Mouse (Mus musculus) heart, embryonic 15.5 days (tissue): ENCODE measurements around the gene Slc25a19. TPM values are rescaled to one million over a fixed set of nuclear protein-coding genes. Genes with fewer than 3 reads are reported as not detected.

Experiments used
- ATAC-seq: fragments of 200-750 bp; cut with Nextera tagmentation; replicated peaks from 2 replicates; pipeline ENCODE4 v1.8.0; 2017; ENCODE audit warnings: low read depth, moderate TSS enrichment; ENCODE audit not compliant: insufficient number of reproducible peaks, insufficient read depth, low FRiP score
- H3K27ac ChIP-seq: fragments of 300-500 bp; sonication (generic); 2 replicates; pipeline ENCODE4 v1.5.1; 2015; ENCODE audit warnings: mild to moderate bottlenecking, inconsistent platforms
- H3K27me3 ChIP-seq: fragments of 300-500 bp; sonication (generic); 2 replicates; pipeline ENCODE4 v1.6.1; 2015; ENCODE audit warnings: inconsistent platforms
- H3K36me3 ChIP-seq: fragments of 300-500 bp; sonication (generic); 2 replicates; pipeline ENCODE4 v1.6.1; 2015; ENCODE audit warnings: mild to moderate bottlenecking, inconsistent platforms
- H3K4me1 ChIP-seq: fragments of 300-500 bp; sonication (generic); replicated peaks from 2 replicates; pipeline ENCODE4 v1.6.1; 2015; ENCODE audit warnings: inconsistent platforms
- H3K4me2 ChIP-seq: fragments of 300-500 bp; sonication (generic); 2 replicates; pipeline ENCODE4 v1.6.1; 2015; ENCODE audit warnings: inconsistent platforms, mild to moderate bottlenecking, moderate library complexity
- H3K4me3 ChIP-seq: fragments of 300-500 bp; sonication (generic); 2 replicates; pipeline ENCODE4 v1.5.1; 2015; ENCODE audit warnings: mild to moderate bottlenecking, inconsistent platforms
- H3K9ac ChIP-seq: fragments of 300-500 bp; sonication (generic); 2 replicates; pipeline ENCODE4 v1.6.1; 2015; ENCODE audit warnings: mild to moderate bottlenecking, inconsistent platforms
- H3K9me3 ChIP-seq: fragments of 300-500 bp; sonication (generic); replicated peaks from 2 replicates; pipeline ENCODE4 v1.6.1; 2016; ENCODE audit warnings: inconsistent platforms
- WGBS: fragments of 180-500 bp; shearing (Covaris S2); methylation state at CpG from one replicate; pipeline ENCODE4 v1.1.7; 2015; ENCODE audit warnings: mixed read lengths; 5-methylcytosine and 5-hydroxymethylcytosine counted together
- polyA plus RNA-seq: library from polyadenylated mRNA; unstranded; fragments of >200 nt; fragmentation: Nextera tagmentation; extraction: Ambion mirVana; gene quantifications from 2 replicates; pipeline ENCODE4 v1.2.1, GENCODE M21; 2015

Slc25a19 gene
- polyA plus RNA-seq, 1 experiment from 2014 or later = 47.7 TPM

GRCm38 (mm10) chr11:115615875-115616274 is 12.2 kb downstream of the Slc25a19 start:
- Histone ChIP-seq H3K4me1 (peaks cover 37% of the 10 kb centered on the region), H3K27me3 (no peaks in the 10 kb centered on the region), H3K9me3 (no peaks in the 10 kb centered on the region), H3K27ac (peak overlapping the region; percentile 51), H3K4me2 (no peak overlapping the region), H3K36me3 (peaks cover 19% of the 10 kb centered on the region), H3K4me3 (no peak overlapping the region), H3K9ac (no peak overlapping the region)
- ATAC-seq = no peak
- WGBS = 76% methylated on average over 6 of the region's 6 CpGs

- 68% methylated on average over 15 of the region's 15 CpGs for WGBS
- Histone ChIP-seq H3K4me1 (peaks cover 37% of the 10 kb centered on the region), H3K27me3 (no peaks in the 10 kb centered on the region), H3K36me3 (peaks cover 13% of the 10 kb centered on the region), H3K9me3 (no peaks in the 10 kb centered on the region), H3K4me3 (no peak overlapping the region), H3K9ac (no peak overlapping the region), H3K4me2 (no peak overlapping the region), H3K27ac (peak overlapping the region; percentile 51)
- no peak for ATAC-seq
Observed at GRCm38 (mm10) chr11:115615108-115615825, 12.8 kb downstream of the Slc25a19 start.

- Histone ChIP-seq H3K4me1 (peaks cover 37% of the 10 kb centered on the region), H3K4me3 (no peak overlapping the region), H3K4me2 (no peak overlapping the region), H3K27me3 (no peaks in the 10 kb centered on the region), H3K9ac (no peak overlapping the region), H3K36me3 (peaks cover 6% of the 10 kb centered on the region; the same call in 1 of the 2 replicates), H3K27ac (peak overlapping the region; percentile 51), H3K9me3 (no peaks in the 10 kb centered on the region)
- no peak for ATAC-seq
- WGBS = 74% methylated on average over 10 of the region's 10 CpGs
Observed at GRCm38 (mm10) chr11:115614346-115615107, 13.6 kb downstream of the Slc25a19 start.

GRCm38 (mm10) chr11:115613138-115613945 is 14.8 kb downstream of the Slc25a19 start:
- no peaks in the 10 kb centered on the region for H3K27me3 ChIP-seq

GRCm38 (mm10) chr11:115612410-115613137 is 15.5 kb downstream of the Slc25a19 start, which contains the start of gene Mif4gd:
Gene Mif4gd (minus strand): TSS chr11:115612969.
- H3K27ac ChIP-seq = peak within 1 kb of the TSS; percentile 98
- peak within 1 kb of the TSS; percentile 83 for H3K9ac ChIP-seq
- H3K27me3 ChIP-seq = no peaks in the 10 kb centered on the region
- peak; percentile 84 for ATAC-seq
- peak within 1 kb of the TSS; percentile 93 for H3K4me2 ChIP-seq
- under 1% methylated on average over 54 of the region's 80 CpGs for WGBS
- peaks cover 37% of the 10 kb centered on the region for H3K4me1 ChIP-seq
- H3K36me3 ChIP-seq = peaks cover 12% of the 10 kb centered on the region; the same call in 1 of the 2 replicates
- H3K9me3 ChIP-seq = no peaks in the 10 kb centered on the region
- H3K4me3 ChIP-seq = peak within 1 kb of the TSS; percentile 85

More at GRCm38 (mm10) chr11:115613138-115613945, 14.8 kb downstream of the Slc25a19 start:
- WGBS = 0% methylated on average over 16 of the region's 16 CpGs
- peak overlapping the region; percentile 93 for H3K4me2 ChIP-seq
- peak overlapping the region; percentile 85 for H3K4me3 ChIP-seq
- H3K4me1 ChIP-seq = peaks cover 37% of the 10 kb centered on the region
- peak overlapping the region; percentile 83 for H3K9ac ChIP-seq
- H3K27ac ChIP-seq = peak overlapping the region; percentile 98
- H3K9me3 ChIP-seq = no peaks in the 10 kb centered on the region
- H3K36me3 ChIP-seq = peaks cover 7% of the 10 kb centered on the region; the same call in 1 of the 2 replicates
- 0 out of 2 replicates have a peak, but pooled peaks have one; percentile 1 for ATAC-seq

- ATAC-seq = peak; percentile 27; the same call in 1 of the 2 replicates
- under 1% methylated on average over 13 of the region's 13 CpGs for WGBS
- Histone ChIP-seq H3K9me3 (no peaks in the 10 kb centered on the region), H3K27me3 (no peaks in the 10 kb centered on the region), H3K27ac (peak overlapping the region; percentile 98), H3K4me2 (peak overlapping the region; percentile 93), H3K9ac (peak overlapping the region; percentile 83), H3K36me3 (peaks cover 17% of the 10 kb centered on the region), H3K4me3 (peak overlapping the region; percentile 85), H3K4me1 (peaks cover 34% of the 10 kb centered on the region)
Observed at GRCm38 (mm10) chr11:115612059-115612409, 16.1 kb downstream of the Slc25a19 start.

GRCm38 (mm10) chr11:115611173-115611572 is 16.9 kb downstream of the Slc25a19 start:
- peaks cover 32% of the 10 kb centered on the region for H3K4me1 ChIP-seq
- H3K9ac ChIP-seq = no peak overlapping the region
- H3K27me3 ChIP-seq = no peaks in the 10 kb centered on the region
- peaks cover 23% of the 10 kb centered on the region for H3K36me3 ChIP-seq
- no peak overlapping the region for H3K4me2 ChIP-seq
- no peak for ATAC-seq
- H3K4me3 ChIP-seq = no peak overlapping the region
- H3K27ac ChIP-seq = no peak overlapping the region
- no peaks in the 10 kb centered on the region for H3K9me3 ChIP-seq
- 78% methylated on average over 6 of the region's 6 CpGs for WGBS

- H3K4me1 ChIP-seq = peaks cover 30% of the 10 kb centered on the region
- H3K4me2 ChIP-seq = no peak overlapping the region
- 58% methylated on average over 3 of the region's 3 CpGs for WGBS
- H3K9ac ChIP-seq = no peak overlapping the region; the same call in 1 of the 2 replicates
- H3K9me3 ChIP-seq = no peaks in the 10 kb centered on the region
- no peak overlapping the region for H3K27ac ChIP-seq
- H3K27me3 ChIP-seq = no peaks in the 10 kb centered on the region
- H3K4me3 ChIP-seq = no peak overlapping the region
- ATAC-seq = no peak
- peaks cover 31% of the 10 kb centered on the region for H3K36me3 ChIP-seq
Observed at GRCm38 (mm10) chr11:115609576-115609975, 18.5 kb downstream of the Slc25a19 start.

- Histone ChIP-seq H3K9me3 (no peaks in the 10 kb centered on the region), H3K4me3 (no peak overlapping the region), H3K27ac (no peak overlapping the region), H3K4me2 (no peak overlapping the region), H3K9ac (no peak overlapping the region; the same call in 1 of the 2 replicates), H3K4me1 (peaks cover 24% of the 10 kb centered on the region), H3K27me3 (no peaks in the 10 kb centered on the region), H3K36me3 (peaks cover 31% of the 10 kb centered on the region)
- no peak for ATAC-seq
- 81% methylated on average over 23 of the region's 23 CpGs for WGBS
Observed at GRCm38 (mm10) chr11:115608421-115609399, 19.4 kb downstream of the Slc25a19 start.
